Mouse (Mus musculus) macrophage (primary cell): ENCODE data around the gene Pid1. TPM values are rescaled to one million over a fixed set of nuclear protein-coding genes. Genes with fewer than 3 reads are reported as not detected.
"Not testable (repeated sequence)": the region's sequence is repeated elsewhere in the genome, so short reads cannot be mapped to it uniquely, and the experiment has no call there.

Experiments used
- H3K27ac ChIP-seq: fragments of 350-480 bp; formaldehyde crosslinking; 2 replicates; pipeline ENCODE4 v1.9.0; 2021
- H3K36me3 ChIP-seq: fragments of 350-480 bp; formaldehyde crosslinking; 2 replicates; pipeline ENCODE4 v1.9.0; 2021; ENCODE audit errors: inconsistent target
- H3K4me3 ChIP-seq: fragments of 350-480 bp; formaldehyde crosslinking; 2 replicates; pipeline ENCODE4 v1.9.0; 2021; ENCODE audit errors: inconsistent target
- H3K79me2 ChIP-seq: fragments of 350-480 bp; formaldehyde crosslinking; 2 replicates; pipeline ENCODE4 v1.9.0; 2021; ENCODE audit errors: inconsistent target
- WGBS: methylation state at CpG from one replicate; pipeline ENCODE4 v1.1.7; 2026; ENCODE audit warnings: inconsistent platforms; ENCODE audit not compliant: missing documents; 5-methylcytosine and 5-hydroxymethylcytosine counted together
- polyA plus RNA-seq: library from polyadenylated mRNA; stranded (reverse); fragments of 250-400 nt; gene quantifications from 3 replicates; pipeline ENCODE4 v1.2.4, GENCODE M21; 2018; ENCODE audit warnings: inconsistent platforms

Pid1 gene
- polyA plus RNA-seq, 1 experiment from 2014 or later, result 107 TPM

- Histone ChIP-seq H3K79me2 (no peaks in the 10 kb centered on the region), H3K4me3 (no peak overlapping the region), H3K36me3 (no peaks in the 10 kb centered on the region), H3K27ac (no peak overlapping the region)
- WGBS, result 94% methylated on average over 5 of the region's 5 CpGs
Observed at GRCm38 (mm10) chr1:84382064-84382463, 18.1 kb upstream of the Pid1 start.

- Histone ChIP-seq H3K4me3 (no peak overlapping the region), H3K79me2 (no peaks in the 10 kb centered on the region), H3K27ac (no peak overlapping the region), H3K36me3 (no peaks in the 10 kb centered on the region)
- WGBS, result 100% methylated on average over 3 of the region's 3 CpGs
Observed at GRCm38 (mm10) chr1:84380895-84381294, 16.9 kb upstream of the Pid1 start.

DNA sequence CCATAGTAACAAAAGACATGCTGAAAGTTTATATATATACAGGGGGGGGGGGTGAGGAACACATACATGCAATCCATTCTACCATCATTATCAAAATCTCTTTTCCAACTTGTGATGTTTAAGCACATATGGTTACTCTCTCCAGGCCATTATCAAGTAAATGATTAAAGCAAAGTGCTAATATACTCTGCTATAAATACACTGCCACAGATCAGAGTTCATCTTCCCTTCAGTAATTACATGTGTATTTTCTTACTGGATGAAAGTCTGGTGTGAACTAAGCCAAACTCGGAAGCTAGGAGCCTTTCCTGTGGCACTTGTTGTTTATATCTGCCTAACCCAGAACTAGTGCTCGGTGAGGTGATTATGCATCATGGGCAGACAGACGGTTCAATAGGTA lies 3.8 kb upstream of the Pid1 start:
- no peak overlapping the region for H3K4me3 ChIP-seq
- no peak overlapping the region for H3K27ac ChIP-seq
- no peaks in the 10 kb centered on the region for H3K79me2 ChIP-seq
- H3K36me3 ChIP-seq, result no peaks in the 10 kb centered on the region
- WGBS, result 94% methylated on average over 3 of the region's 3 CpGs

GRCm38 (mm10) chr1:84366553-84366952 lies 2.6 kb upstream of the Pid1 start:
- H3K4me3 ChIP-seq, result no peak overlapping the region
- H3K27ac ChIP-seq, result 0 out of 2 replicates have a peak overlapping the region, but pooled peaks have one; percentile 15
- WGBS, result 100% methylated on average over 3 of the region's 3 CpGs
- H3K36me3 ChIP-seq, result no peaks in the 10 kb centered on the region
- H3K79me2 ChIP-seq, result no peaks in the 10 kb centered on the region

DNA sequence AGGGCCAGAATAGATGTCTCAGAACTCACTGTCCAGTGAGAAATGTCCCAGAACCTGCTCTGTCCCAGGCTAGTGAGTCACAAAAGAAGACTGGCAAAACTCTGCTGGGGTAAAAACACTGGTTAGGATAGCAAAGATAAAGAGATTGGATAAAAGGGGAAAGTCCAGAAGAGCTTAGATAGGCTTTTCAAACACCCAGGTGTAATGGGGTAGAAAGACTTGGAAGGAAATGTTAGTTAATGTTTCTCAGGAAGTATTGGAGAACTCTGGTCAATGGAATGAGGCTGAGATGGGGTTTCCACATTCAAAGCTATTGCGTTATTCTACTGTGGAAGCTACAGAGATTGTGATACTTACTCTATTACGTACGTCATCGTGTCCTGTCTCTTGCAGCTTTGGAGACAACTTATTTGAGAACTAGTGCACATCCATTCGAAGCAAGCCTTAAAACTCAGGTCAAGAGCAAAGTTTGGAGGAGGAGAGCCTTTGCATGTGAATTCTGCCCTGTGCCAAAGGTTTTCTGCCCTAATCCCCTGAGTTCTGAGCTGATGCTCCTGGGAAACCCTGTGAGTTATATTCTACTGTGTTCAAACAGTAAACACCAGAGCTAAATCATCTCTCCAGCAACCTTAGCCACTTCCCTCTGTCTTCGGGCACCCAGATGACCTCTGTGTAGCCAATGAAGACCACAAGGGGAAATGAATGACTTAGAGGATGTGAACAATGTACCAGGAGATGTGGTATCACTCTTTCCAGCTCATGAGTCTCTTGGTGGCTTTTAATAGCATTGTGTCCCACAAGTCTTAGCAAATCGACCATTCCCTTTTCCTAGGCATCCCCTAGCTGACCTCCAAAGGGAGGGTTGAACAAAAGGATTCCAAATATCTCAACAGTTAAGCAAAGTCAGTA lies 1.0 kb downstream of the Pid1 start:
- 17% methylated on average over 7 of the region's 7 CpGs for WGBS
- Histone ChIP-seq H3K36me3 (no peaks in the 10 kb centered on the region), H3K4me3 (peak overlapping the region; percentile 1; the same call in 1 of the 2 replicates), H3K27ac (peak overlapping the region; percentile 99), H3K79me2 (0 out of 2 replicates have a peak, but pooled peaks cover 10% of the 10 kb centered on the region)

DNA sequence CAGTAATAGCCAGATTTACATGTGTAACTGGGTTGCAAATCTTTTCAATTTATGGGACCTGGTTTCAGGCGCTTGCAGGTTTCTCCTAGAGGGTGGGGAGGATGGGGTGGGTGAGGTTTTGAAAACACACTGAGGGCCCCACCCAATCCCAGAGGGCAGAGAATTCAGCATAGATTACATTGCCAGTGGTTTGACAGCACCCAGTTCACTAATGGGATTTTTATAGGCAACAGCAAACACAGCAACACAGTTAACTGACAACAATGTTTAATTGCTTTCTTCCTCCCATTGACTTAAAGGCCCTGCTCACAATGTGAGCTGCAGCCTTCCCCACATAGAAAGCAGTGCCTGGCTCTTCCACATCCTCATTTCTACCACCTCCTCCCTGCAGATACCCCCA lies 1.8 kb downstream of the Pid1 start:
- peak overlapping the region; percentile 1; the same call in 1 of the 2 replicates for H3K4me3 ChIP-seq
- H3K79me2 ChIP-seq, result 0 out of 2 replicates have a peak, but pooled peaks cover 10% of the 10 kb centered on the region
- WGBS, result 67% methylated on average over 1 of the region's 1 CpGs
- H3K36me3 ChIP-seq, result no peaks in the 10 kb centered on the region
- peak overlapping the region; percentile 99 for H3K27ac ChIP-seq

- Histone ChIP-seq H3K36me3 (no peaks in the 10 kb centered on the region), H3K79me2 (0 out of 2 replicates have a peak, but pooled peaks cover 10% of the 10 kb centered on the region), H3K4me3 (no peak overlapping the region), H3K27ac (peak overlapping the region; percentile 99)
- WGBS, result 92% methylated on average over 3 of the region's 3 CpGs
Observed at GRCm38 (mm10) chr1:84361389-84361788, 2.6 kb downstream of the Pid1 start.

- Histone ChIP-seq H3K79me2 (0 out of 2 replicates have a peak, but pooled peaks cover 10% of the 10 kb centered on the region), H3K4me3 (no peak overlapping the region), H3K27ac (peak overlapping the region; percentile 99), H3K36me3 (no peaks in the 10 kb centered on the region)
- 63% methylated on average over 6 of the region's 6 CpGs for WGBS
Observed at GRCm38 (mm10) chr1:84359611-84360500, 4.1 kb downstream of the Pid1 start.

GRCm38 (mm10) chr1:84357216-84357615 lies 6.8 kb downstream of the Pid1 start:
- Histone ChIP-seq H3K36me3 (no peaks in the 10 kb centered on the region), H3K79me2 (0 out of 2 replicates have a peak, but pooled peaks cover 10% of the 10 kb centered on the region), H3K4me3 (no peak overlapping the region), H3K27ac (peak overlapping the region; percentile 37)
- WGBS, result 75% methylated on average over 5 of the region's 5 CpGs

- WGBS, result 0% methylated on average over 2 of the region's 2 CpGs
Observed at GRCm38 (mm10) chr1:84350262-84350661, 13.7 kb downstream of the Pid1 start.

DNA sequence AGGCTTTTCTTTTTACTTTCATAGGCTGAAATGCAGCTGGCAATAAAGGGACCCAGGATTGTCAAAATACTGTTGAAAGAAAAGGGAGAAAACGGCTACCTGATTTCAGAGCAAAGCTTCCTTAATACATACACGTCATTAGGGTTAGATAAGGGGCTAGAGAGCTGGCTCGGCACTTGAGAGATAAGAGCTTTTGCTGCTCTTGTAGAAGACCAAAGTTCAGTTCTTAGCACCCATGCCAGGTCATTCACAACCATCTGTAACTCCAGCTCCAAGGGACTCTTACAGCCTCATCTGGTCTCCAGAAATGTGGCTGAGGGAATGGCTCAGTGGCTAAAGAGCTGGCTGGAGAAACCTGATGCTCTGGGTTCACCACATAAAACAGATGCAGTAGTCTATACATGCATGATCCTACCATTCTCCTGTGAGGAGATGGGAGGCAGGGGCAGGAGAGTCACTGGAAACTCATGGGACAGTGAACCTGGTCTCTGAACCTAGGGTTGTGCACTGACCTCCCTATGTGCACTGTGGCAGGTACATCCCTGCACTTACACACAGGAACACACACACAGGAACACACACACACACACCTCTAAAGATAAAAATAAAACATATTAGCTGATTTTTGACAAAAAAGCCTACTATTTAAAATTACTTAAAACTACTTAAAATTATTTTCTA lies 16.0 kb downstream of the Pid1 start:
- Histone ChIP-seq H3K36me3 (no peaks in the 10 kb centered on the region), H3K4me3 (no peak overlapping the region), H3K79me2 (no peaks in the 10 kb centered on the region), H3K27ac (peak overlapping the region; percentile 5; the same call in 1 of the 2 replicates)
- WGBS, result 96% methylated on average over 3 of the region's 3 CpGs

More at GRCm38 (mm10) chr1:84350262-84350661, 13.7 kb downstream of the Pid1 start:
- H3K4me3 ChIP-seq, result no peak overlapping the region
- H3K79me2 ChIP-seq, result no peaks in the 10 kb centered on the region
- H3K27ac ChIP-seq, result peak overlapping the region; percentile 98
- H3K36me3 ChIP-seq, result no peaks in the 10 kb centered on the region

- H3K4me3 ChIP-seq, H3K27ac ChIP-seq, H3K36me3 ChIP-seq, H3K79me2 ChIP-seq: not testable (repeated sequence)
- 93% methylated on average over 2 of the region's 3 CpGs for WGBS
Observed at GRCm38 (mm10) chr1:84332797-84333196, 31.2 kb downstream of the Pid1 start.

GRCm38 (mm10) chr1:84331861-84332260 lies 32.1 kb downstream of the Pid1 start:
- WGBS, result 82% methylated on average over 11 of the region's 12 CpGs
- H3K36me3 ChIP-seq, H3K79me2 ChIP-seq, H3K27ac ChIP-seq, H3K4me3 ChIP-seq: not testable (repeated sequence)

GRCm38 (mm10) chr1:84325309-84325708 lies 38.7 kb downstream of the Pid1 start:
- H3K4me3 ChIP-seq, result no peak overlapping the region
- no peaks in the 10 kb centered on the region for H3K79me2 ChIP-seq
- H3K27ac ChIP-seq, result no peak overlapping the region
- WGBS, result 77% methylated on average over 2 of the region's 3 CpGs
- no peaks in the 10 kb centered on the region for H3K36me3 ChIP-seq
